8 mouse cellular contexts compared by ENCODE assay signal in genomic region chr4:141766316-141766667, GRCm38 (mm10). TPM values are rescaled to one million over a fixed set of nuclear protein-coding genes. Genes with fewer than 3 reads are reported as not detected.
DNase-seq lines count a peak whose midpoint lies in the region; ATAC-seq lines count a peak whose summit lies in the region.

No protein-coding gene starts in this region.

- no peaks in the 10 kb centered on the region for H3K9me3 ChIP-seq in kidney, embryonic 16.5 days (ENCODE audit: low read length)
- H3K9me3 ChIP-seq in heart, embryonic 12.5 days (replicated peaks) = no peaks in the 10 kb centered on the region

- H3K27me3 ChIP-seq in kidney, embryonic 16.5 days (ENCODE audit: insufficient read depth, low read length) = no peaks in the 10 kb centered on the region
- H3K27me3 ChIP-seq in heart, embryonic 12.5 days (replicated peaks) = no peaks in the 10 kb centered on the region

- peak overlapping the region; percentile 85 for H3K27ac ChIP-seq in kidney, embryonic 16.5 days (ENCODE audit: low read length)
- peak overlapping the region; percentile 91 for H3K27ac ChIP-seq in heart, embryonic 12.5 days (ENCODE audit: poor library complexity, severe bottlenecking)

- H3K36me3 ChIP-seq in kidney, embryonic 16.5 days (ENCODE audit: insufficient read depth, low read length) = peaks cover 68% of the 10 kb centered on the region
- H3K36me3 ChIP-seq in heart, embryonic 12.5 days = peaks cover 79% of the 10 kb centered on the region

- H3K9ac ChIP-seq in kidney, embryonic 16.5 days (replicated peaks; ENCODE audit: low read length) = no peak overlapping the region
- 0 out of 2 replicates have a peak overlapping the region, but pooled peaks have one; percentile 15 for H3K9ac ChIP-seq in heart, embryonic 12.5 days

- no peak overlapping the region for H3K4me3 ChIP-seq in kidney, embryonic 16.5 days (ENCODE audit: low read length)
- no peak overlapping the region for H3K4me3 ChIP-seq in heart, embryonic 12.5 days

- DNase-seq in kidney, adult 8-10 months = no peak
- peak; percentile 88 for DNase-seq in MEL-GATA-1-ER (ENCODE audit: extremely low read depth, low read depth)
- DNase-seq in lung, postnatal 14 days = peak; percentile 9
- no peak for DNase-seq in Muller cell, postnatal 12 days (ENCODE audit: inconsistent ontology term)
- no peak for DNase-seq in urinary bladder, postnatal 14 days (ENCODE audit: low spot score)
- DNase-seq in urinary bladder, adult 18-20 months (ENCODE audit: low spot score in 2 of 2) = no peak

- H3K4me1 ChIP-seq in kidney, embryonic 16.5 days (ENCODE audit: insufficient read depth, low read length) = peaks cover 9% of the 10 kb centered on the region
- H3K4me1 ChIP-seq in heart, embryonic 12.5 days (replicated peaks) = peaks cover 34% of the 10 kb centered on the region

- 79% methylated on average over 8 of the region's 8 CpGs for WGBS in kidney, embryonic 16.5 days
- 77% methylated on average over 8 of the region's 8 CpGs for WGBS in heart, embryonic 12.5 days

- no peak for ATAC-seq in kidney, embryonic 16.5 days (ENCODE audit: low FRiP score, low TSS enrichment)
- no peak for ATAC-seq in heart, embryonic 12.5 days (ENCODE audit: insufficient number of reproducible peaks, low FRiP score)

- no peak overlapping the region for H3K4me2 ChIP-seq in kidney, embryonic 16.5 days (replicated peaks; ENCODE audit: low read depth, low read length)
- H3K4me2 ChIP-seq in heart, embryonic 12.5 days = peak overlapping the region; percentile 52; the same call in 1 of the 2 replicates

RNA-seq across cellular contexts. Expression of gene Agmat, which starts 19.8 kb away (rescaled TPM):
- polyA plus RNA-seq in kidney, embryonic 16.5 days (2015; fragmentation: Nextera tagmentation; extraction: Ambion mirVana) = 1.7 and 2.0 TPM in 2 replicates
- 0.92 and 1.3 TPM in 2 replicates for polyA plus RNA-seq in heart, embryonic 12.5 days (2016; fragmentation: Nextera tagmentation; extraction: Ambion mirVana)

RNA-seq across cellular contexts. Expression of gene Dnajc16, which starts 24.4 kb away (rescaled TPM):
- polyA plus RNA-seq in kidney, embryonic 16.5 days (2015; fragmentation: Nextera tagmentation; extraction: Ambion mirVana) = 5.4 and 5.8 TPM in 2 replicates
- polyA plus RNA-seq in heart, embryonic 12.5 days (2016; fragmentation: Nextera tagmentation; extraction: Ambion mirVana) = 5.0 and 6.1 TPM in 2 replicates

RNA-seq across cellular contexts. Expression of gene Casp9, which starts 27.1 kb away (rescaled TPM):
- polyA plus RNA-seq in kidney, embryonic 16.5 days (2015; fragmentation: Nextera tagmentation; extraction: Ambion mirVana) = 30.2 and 31.8 TPM in 2 replicates
- 21.1 and 21.6 TPM in 2 replicates for polyA plus RNA-seq in heart, embryonic 12.5 days (2016; fragmentation: Nextera tagmentation; extraction: Ambion mirVana)

RNA-seq across cellular contexts. Expression of gene Ddi2, which starts 43.1 kb away (rescaled TPM):
- polyA plus RNA-seq in kidney, embryonic 16.5 days (2015; fragmentation: Nextera tagmentation; extraction: Ambion mirVana) = 19.1 and 20.9 TPM in 2 replicates
- 24.8 and 24.9 TPM in 2 replicates for polyA plus RNA-seq in heart, embryonic 12.5 days (2016; fragmentation: Nextera tagmentation; extraction: Ambion mirVana)

RNA-seq across cellular contexts. Expression of gene Cela2a, which starts 59.7 kb away (rescaled TPM):
- 0.17 TPM in 1 of 2 replicates, not detected in the other for polyA plus RNA-seq in kidney, embryonic 16.5 days (2015; fragmentation: Nextera tagmentation; extraction: Ambion mirVana)
- not detected in 2 replicates for polyA plus RNA-seq in heart, embryonic 12.5 days (2016; fragmentation: Nextera tagmentation; extraction: Ambion mirVana)

Comparison
In these comparisons a context has a peak if more than half of its experiments do, and no peak if none do; other contexts are left out.
1. DNase-seq: peak in MEL-GATA-1-ER (single experiment) and lung, postnatal 14 days (single experiment); none in kidney, adult 8-10 months (0 of 2), Muller cell, postnatal 12 days (single experiment), urinary bladder, postnatal 14 days (single experiment) and urinary bladder, adult 18-20 months (0 of 2).